In the genomic region with DNA sequence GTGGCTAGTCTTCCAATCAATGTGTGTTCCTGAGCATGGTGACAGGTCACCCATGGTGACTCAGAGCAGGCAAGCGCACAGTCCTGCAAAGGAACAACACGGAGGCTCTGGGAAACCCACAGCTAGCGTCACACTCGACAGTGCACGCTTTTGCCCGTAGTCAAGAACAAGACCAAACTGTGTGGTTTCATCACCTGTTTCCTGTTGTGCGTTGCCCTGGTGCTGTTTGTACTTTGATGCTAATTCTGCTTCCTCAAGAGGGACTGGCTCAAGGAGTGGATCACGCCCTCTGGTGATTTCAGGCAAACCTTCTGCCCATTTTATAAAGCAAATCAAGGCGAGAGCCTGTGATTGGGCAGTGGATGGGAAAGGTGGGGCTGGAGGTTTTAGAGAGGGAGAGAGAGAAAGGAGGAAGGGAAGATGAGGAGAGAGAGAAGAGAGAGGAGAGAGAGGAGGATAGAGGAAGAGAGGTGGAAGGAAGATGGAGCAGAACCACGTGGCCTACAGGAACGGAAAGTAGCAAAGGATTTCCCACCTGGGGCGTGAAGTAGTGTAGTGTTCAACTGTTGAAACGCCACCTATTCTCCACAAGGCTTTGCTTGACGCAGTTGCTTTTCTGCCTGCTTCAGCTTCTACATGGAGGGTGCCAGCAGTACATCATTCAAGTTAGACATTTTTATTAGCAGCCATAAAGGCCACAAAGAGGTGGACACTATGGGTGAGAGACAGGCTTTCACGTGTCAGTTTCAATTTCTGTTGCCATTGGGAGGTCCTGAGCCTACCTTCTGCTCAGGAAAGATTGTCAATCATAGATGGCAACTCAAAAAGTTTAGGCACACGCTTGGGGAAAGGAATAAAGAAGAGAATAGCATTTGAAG, we compare ENCODE assay signal across 8 mouse cellular contexts. TPM values are rescaled to one million over a fixed set of nuclear protein-coding genes. Genes with fewer than 3 reads are reported as not detected.
DNase-seq lines count a peak whose midpoint lies in the region; ATAC-seq lines count a peak whose summit lies in the region.

No protein-coding gene starts in this region.

- peak; percentile 49; the same call in 1 of the 2 replicates for ATAC-seq in kidney, embryonic 16.5 days (ENCODE audit: low FRiP score, low TSS enrichment)
- peak; percentile 90 for ATAC-seq in megakaryocyte, adult 5-6 weeks (ENCODE audit: poor library complexity, severe bottlenecking)
- no peak for ATAC-seq in forebrain, embryonic 16.5 days

- 0 out of 2 replicates have a peak, but pooled peaks cover 2% of the 10 kb centered on the region for H3K9me3 ChIP-seq in kidney, embryonic 16.5 days (ENCODE audit: low read length)
- no peaks in the 10 kb centered on the region for H3K9me3 ChIP-seq in forebrain, embryonic 16.5 days (ENCODE audit: control insufficient read depth, low read length)

- no peaks in the 10 kb centered on the region for H3K27me3 ChIP-seq in kidney, embryonic 16.5 days (ENCODE audit: insufficient read depth, low read length)
- H3K27me3 ChIP-seq in forebrain, embryonic 16.5 days (replicated peaks; ENCODE audit: control insufficient read depth, insufficient read depth, low read length): no peaks in the 10 kb centered on the region

- no peak overlapping the region for H3K9ac ChIP-seq in kidney, embryonic 16.5 days (replicated peaks; ENCODE audit: low read length)
- H3K9ac ChIP-seq in forebrain, embryonic 16.5 days (replicated peaks; ENCODE audit: low read depth, low read length): no peak overlapping the region

- H3K4me2 ChIP-seq in kidney, embryonic 16.5 days (replicated peaks; ENCODE audit: low read depth, low read length): no peak overlapping the region
- no peak overlapping the region for H3K4me2 ChIP-seq in forebrain, embryonic 16.5 days (ENCODE audit: low read length)

- H3K27ac ChIP-seq in kidney, embryonic 16.5 days (ENCODE audit: low read length): no peak overlapping the region
- no peak overlapping the region for H3K27ac ChIP-seq in forebrain, embryonic 16.5 days (ENCODE audit: low read length)

- WGBS in kidney, embryonic 16.5 days: 31% methylated on average over 16 of the region's 16 CpGs
- 74% methylated on average over 16 of the region's 16 CpGs for WGBS in forebrain, embryonic 16.5 days

- H3K4me3 ChIP-seq in kidney, embryonic 16.5 days (ENCODE audit: low read length): no peak overlapping the region
- no peak overlapping the region for H3K4me3 ChIP-seq in forebrain, embryonic 16.5 days (replicated peaks; ENCODE audit: low read length)

- no peaks in the 10 kb centered on the region for H3K36me3 ChIP-seq in kidney, embryonic 16.5 days (ENCODE audit: insufficient read depth, low read length)
- H3K36me3 ChIP-seq in forebrain, embryonic 16.5 days (ENCODE audit: control insufficient read depth, insufficient read depth): no peaks in the 10 kb centered on the region

- peaks cover 18% of the 10 kb centered on the region for H3K4me1 ChIP-seq in kidney, embryonic 16.5 days (ENCODE audit: insufficient read depth, low read length)
- 0 out of 2 replicates have a peak, but pooled peaks cover 9% of the 10 kb centered on the region for H3K4me1 ChIP-seq in forebrain, embryonic 16.5 days (replicated peaks; ENCODE audit: control insufficient read depth, insufficient read depth, low read length)

- no peak for DNase-seq in kidney, adult 9 months
- DNase-seq in c-Kit-positive CD71-negative TER-119-negative erythroid progenitor cells, embryonic 14.5 days (ENCODE audit: low read depth): peak; percentile 73
- DNase-seq in thymus, postnatal 14 days: peak; percentile 80
- DNase-seq in layer of hippocampus, adult 9-10 months (ENCODE audit: low spot score): no peak
- DNase-seq in Muller cell, postnatal 12 days (ENCODE audit: inconsistent ontology term): no peak

RNA-seq across cellular contexts. Expression of gene Slc25a17, which starts 59.2 kb away (rescaled TPM):
- 134 and 148 TPM in 2 replicates for polyA plus RNA-seq in kidney, embryonic 16.5 days (2015; fragmentation: Nextera tagmentation; extraction: Ambion mirVana)
- total RNA-seq in megakaryocyte, adult 5-6 weeks (2015): 56.7 and 56.8 TPM in 2 replicates
- 61.3 and 67.6 TPM in 2 replicates for total RNA-seq in megakaryocyte, adult 5-6 weeks (2017)
- 132 and 144 TPM in 2 replicates for polyA plus RNA-seq in forebrain, embryonic 16.5 days (2015; fragmentation: Nextera tagmentation; extraction: Ambion mirVana)

Comparison
In these comparisons a context has a peak if more than half of its experiments do, and no peak if none do; other contexts are left out.
1. DNase-seq: peak in c-Kit-positive CD71-negative TER-119-negative erythroid progenitor cells, embryonic 14.5 days (single experiment) and thymus, postnatal 14 days (single experiment); none in kidney, adult 9 months (single experiment), layer of hippocampus, adult 9-10 months (single experiment) and Muller cell, postnatal 12 days (single experiment).